Mouse (Mus musculus) CD4-positive, CD25-positive, alpha-beta regulatory T cell, adult 4 months (primary cell): ENCODE measurements around the gene Sipa1l3. TPM values are rescaled to one million over a fixed set of nuclear protein-coding genes. Genes with fewer than 3 reads are reported as not detected.

Source experiments
- ATAC-seq: one replicate; pipeline ENCODE4 v1.8.0; 2017
- polyA plus RNA-seq, 2 experiments: library from polyadenylated mRNA; unstranded; fragments of 100-300 nt; shearing (Covaris generic); gene quantifications; one replicate each; pipeline ENCODE4 v1.2.1; 2017

Sipa1l3 gene
- polyA plus RNA-seq, 2 experiments from 2014 or later: 4.3 to 5.6 TPM

- no peak for ATAC-seq
These were observed 74.4 kb downstream of the Sipa1l3 start for GRCm38 (mm10) chr7:29444070-29444469.

DNA sequence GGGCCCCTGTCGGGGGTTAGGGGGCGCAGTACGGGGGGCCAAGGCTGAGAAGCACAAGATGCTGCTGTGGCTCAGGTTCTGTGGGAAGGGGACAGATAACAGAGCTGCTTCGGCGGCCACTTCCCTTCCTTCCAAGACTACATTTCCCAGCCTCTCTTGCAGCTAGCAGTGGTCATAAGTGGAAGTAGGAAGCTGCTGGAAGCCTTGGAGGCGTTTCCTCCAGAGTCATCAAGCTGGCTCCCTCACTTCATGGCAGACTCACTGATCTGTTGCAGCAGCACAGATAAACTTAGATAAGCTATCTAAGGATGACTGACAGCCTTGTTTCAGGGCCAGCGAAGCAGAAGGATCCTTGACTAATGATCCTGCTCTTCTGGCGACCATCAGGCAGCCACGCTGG lies 76.6 kb downstream of the Sipa1l3 start:
- ATAC-seq: no peak

GRCm38 (mm10) chr7:29441151-29441550 lies 77.3 kb downstream of the Sipa1l3 start:
- no peak for ATAC-seq

GRCm38 (mm10) chr7:29438655-29439282 lies 79.7 kb downstream of the Sipa1l3 start:
- no peak for ATAC-seq

GRCm38 (mm10) chr7:29438204-29438603 lies 80.2 kb downstream of the Sipa1l3 start:
- ATAC-seq: no peak

- no peak for ATAC-seq
These were observed 81.4 kb downstream of the Sipa1l3 start for GRCm38 (mm10) chr7:29437072-29437471.

DNA sequence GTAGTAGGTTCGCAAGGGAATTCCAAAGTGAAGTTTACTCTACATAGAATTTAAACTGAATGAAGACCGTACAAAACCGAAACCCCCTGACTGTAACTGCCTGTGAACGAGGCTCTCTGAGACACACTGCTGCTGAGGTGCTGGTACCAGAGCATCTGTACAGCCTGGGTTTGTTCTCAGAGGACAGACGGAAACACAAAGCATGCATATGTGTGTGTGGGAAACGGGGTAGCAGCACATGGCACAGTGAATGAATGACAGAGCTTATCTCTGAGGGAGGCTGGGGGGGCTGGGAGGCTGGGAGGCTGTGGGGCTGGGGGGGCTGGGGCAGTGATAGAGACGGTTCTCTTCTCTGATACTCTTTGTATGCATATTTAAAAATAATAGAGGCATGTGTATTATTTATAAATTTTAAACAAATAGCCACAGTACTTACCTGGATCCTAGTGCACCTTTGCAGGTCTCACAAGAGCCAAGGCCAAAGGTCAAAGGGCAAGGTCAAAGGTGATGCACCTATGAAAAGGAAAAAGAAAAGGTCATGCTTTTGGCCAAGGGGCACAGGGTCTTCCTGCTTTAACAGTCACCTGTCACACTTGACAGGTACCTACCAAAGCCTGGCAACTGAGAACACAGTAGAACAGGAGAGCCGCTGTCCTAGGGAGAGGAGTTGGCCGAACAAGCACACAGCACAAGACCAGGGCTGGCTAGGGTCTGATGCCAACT lies 84.0 kb downstream of the Sipa1l3 start:
- ATAC-seq: no peak

- no peak for ATAC-seq
These were observed 84.7 kb downstream of the Sipa1l3 start for GRCm38 (mm10) chr7:29433725-29434124.

GRCm38 (mm10) chr7:29432947-29433553 lies 85.4 kb downstream of the Sipa1l3 start:
- ATAC-seq: no peak

GRCm38 (mm10) chr7:29432180-29432946 lies 86.1 kb downstream of the Sipa1l3 start:
- no peak for ATAC-seq

GRCm38 (mm10) chr7:29430739-29431211 lies 87.7 kb downstream of the Sipa1l3 start:
- no peak for ATAC-seq

GRCm38 (mm10) chr7:29426056-29426455 lies 92.4 kb downstream of the Sipa1l3 start:
- no peak for ATAC-seq

- no peak for ATAC-seq
These were observed 93.0 kb downstream of the Sipa1l3 start for GRCm38 (mm10) chr7:29425413-29425827.

DNA sequence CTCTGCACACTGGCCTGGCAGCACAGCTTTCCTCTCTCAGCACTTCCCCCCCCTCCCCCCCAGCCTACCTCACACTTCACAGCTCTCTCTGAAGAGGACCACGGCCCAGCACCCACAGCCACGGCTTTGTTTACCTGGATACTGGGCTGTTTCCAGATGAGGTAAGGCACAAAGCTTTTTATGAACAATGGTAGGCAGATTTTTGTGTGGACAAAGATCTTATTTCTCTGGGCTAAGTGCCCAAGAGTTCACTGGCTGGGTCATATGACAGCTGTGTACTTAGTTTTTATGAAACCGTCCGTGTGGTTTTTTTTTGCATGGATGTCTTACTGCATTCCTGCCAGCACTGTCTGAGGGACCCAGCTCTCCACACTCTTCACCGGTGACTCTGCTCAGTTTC lies 93.8 kb downstream of the Sipa1l3 start:
- no peak for ATAC-seq

DNA sequence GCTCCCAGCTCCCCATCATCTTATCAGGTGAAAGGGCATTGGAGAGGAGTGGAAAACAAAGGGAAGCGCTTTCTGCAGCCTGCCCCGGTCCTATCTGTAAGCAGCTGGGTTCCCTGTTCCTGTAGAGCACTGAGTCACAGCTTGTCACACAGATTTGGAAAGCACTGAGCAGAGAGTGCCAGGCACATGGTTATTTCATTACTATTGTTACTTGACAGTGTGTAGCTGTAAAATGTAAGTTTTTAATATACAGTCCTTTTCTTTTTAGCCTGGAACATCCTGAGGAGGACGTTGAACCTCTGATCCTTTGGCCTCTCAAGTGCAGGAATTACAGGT lies 96.6 kb downstream of the Sipa1l3 start:
- no peak for ATAC-seq

- ATAC-seq: no peak
These were observed 97.1 kb downstream of the Sipa1l3 start for GRCm38 (mm10) chr7:29421240-29421908.

- no peak for ATAC-seq
These were observed 98.6 kb downstream of the Sipa1l3 start for GRCm38 (mm10) chr7:29419836-29420235.

DNA sequence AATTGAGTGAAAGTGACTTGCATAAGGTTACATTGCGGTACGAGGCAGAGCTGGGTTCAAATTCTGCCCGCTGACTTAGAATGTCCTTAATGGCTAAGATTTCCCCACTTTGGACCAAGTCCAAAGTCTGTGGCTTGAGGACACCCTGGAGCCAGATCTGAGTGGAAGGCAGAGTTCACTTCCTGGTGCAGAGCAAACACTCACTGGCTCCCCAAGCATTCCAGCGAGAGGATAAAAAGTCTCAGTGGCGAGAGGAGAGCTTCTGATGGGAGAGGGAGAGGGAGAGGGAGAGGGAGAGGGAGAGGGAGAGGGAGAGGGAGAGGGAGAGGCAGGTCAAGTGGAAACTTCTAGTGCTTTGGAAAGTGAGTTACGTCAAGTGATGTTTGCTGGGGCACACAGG lies 100.2 kb downstream of the Sipa1l3 start:
- ATAC-seq: no peak

DNA sequence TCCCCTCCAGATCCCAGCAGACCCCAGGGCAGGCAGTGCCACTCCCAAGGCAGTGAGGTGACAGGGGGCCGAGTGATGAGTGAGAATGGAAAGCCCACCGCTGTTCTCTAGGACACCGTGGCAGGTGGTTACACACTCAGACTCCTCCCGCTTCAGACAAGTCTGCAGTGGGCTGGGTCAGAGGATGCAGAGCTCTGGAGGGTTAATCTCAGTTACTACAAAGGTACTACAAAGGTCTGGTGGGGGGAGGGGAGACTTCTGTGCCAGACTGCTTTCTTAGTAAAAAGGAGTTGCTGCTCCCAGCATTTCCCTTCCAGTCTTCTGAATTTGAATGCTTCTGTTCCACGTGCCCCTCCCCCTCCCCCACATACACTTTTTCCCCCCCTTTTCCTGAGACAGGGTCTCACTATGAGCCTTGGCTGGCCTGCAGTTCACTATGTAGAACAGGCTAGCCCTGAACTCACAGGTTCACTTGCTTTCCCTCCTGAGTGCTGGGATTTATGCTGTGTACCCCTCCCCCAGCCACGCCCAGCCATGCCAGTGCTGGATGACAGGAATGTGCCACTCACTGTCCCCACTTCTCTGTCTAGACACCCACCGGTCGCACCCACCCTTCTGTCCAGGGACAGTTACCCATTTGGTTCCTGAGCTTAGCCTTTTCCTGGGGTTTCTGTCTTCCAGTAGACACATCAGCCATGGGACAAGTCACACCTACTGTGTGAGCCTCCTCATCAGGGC lies 100.9 kb downstream of the Sipa1l3 start:
- ATAC-seq: no peak

GRCm38 (mm10) chr7:29416906-29417305 lies 101.5 kb downstream of the Sipa1l3 start:
- no peak for ATAC-seq

- no peak for ATAC-seq
These were observed 106.4 kb downstream of the Sipa1l3 start for GRCm38 (mm10) chr7:29411838-29412580.
